Mouse (Mus musculus) spleen, adult 2 months (tissue): Measurements from ENCODE around the gene Zcchc2.

Source experiments
- CTCF ChIP-seq: fragments of 200-500 bp; IDR thresholded peaks from 2 replicates; pipeline ENCODE4 v1.5.1; 2011; ENCODE audit warnings: mild to moderate bottlenecking, inconsistent platforms; ENCODE audit not compliant: insufficient read depth, insufficient read length, insufficient replicate concordance; ENCODE audit errors: extremely low read depth
- POLR2A ChIP-seq: fragments of 200-500 bp; IDR thresholded peaks from 2 replicates; pipeline ENCODE4 v1.6.1; 2011; ENCODE audit warnings: low read depth, low read length, inconsistent platforms

DNA sequence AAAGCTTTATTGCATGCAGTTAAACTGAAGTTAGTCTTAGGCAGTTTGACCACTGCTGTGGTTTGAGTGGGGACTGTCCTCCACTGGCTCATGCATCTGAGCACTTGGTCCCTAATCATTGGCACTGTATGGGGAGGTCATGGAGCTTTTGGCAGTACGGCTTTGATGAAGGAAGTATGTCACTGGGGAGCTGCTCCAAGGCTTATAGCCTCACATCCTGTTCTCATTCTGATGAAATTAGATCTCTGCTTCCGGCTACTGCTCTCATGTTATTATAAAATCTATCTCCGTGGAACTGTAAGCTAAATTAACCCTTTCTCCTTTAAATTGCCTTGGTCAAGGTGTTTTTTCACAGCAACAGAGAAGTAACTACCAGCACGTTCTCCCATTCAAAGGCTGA lies 25.7 kb upstream of the Zcchc2 start:
- no peak for TF ChIP-seq POLR2A
- TF ChIP-seq CTCF = no peak
